Mouse (Mus musculus) CH12.LX (cell line): ENCODE measurements around the gene Ddi2. TPM values are rescaled to one million over a fixed set of nuclear protein-coding genes. Genes with fewer than 3 reads are reported as not detected.

Experiments used
- DNase-seq: peaks from one replicate; pipeline ENCODE4 v3.0.0-alpha.2; 2013; ENCODE audit errors: extremely low read depth
- H3K27ac ChIP-seq: 2 replicates; pipeline ENCODE4 v1.5.1; 2012; ENCODE audit warnings: low read depth, mild to moderate bottlenecking, control low read depth, moderate library complexity; ENCODE audit not compliant: insufficient read depth
- H3K27me3 ChIP-seq: replicated peaks from 2 replicates; pipeline ENCODE3; 2012; ENCODE audit warnings: inconsistent platforms
- H3K36me3 ChIP-seq, 2 experiments: replicated peaks in 1 of 2; 2 replicates each; pipeline versions ENCODE3 to v1.6.1; 2012; ENCODE audit warnings: inconsistent platforms in 1 of 2, low read length in 1 of 2, mild to moderate bottlenecking in 1 of 2, mixed read lengths in 1 of 2, moderate library complexity in 1 of 2; ENCODE audit not compliant: control insufficient read depth in 1 of 2, insufficient read depth in 1 of 2
- H3K4me1 ChIP-seq, 2 experiments: 2 replicates each; pipeline ENCODE4 v1.6.1; 2012; ENCODE audit warnings: inconsistent platforms in 1 of 2, moderate library complexity in 1 of 2; ENCODE audit not compliant: insufficient read depth in 2 of 2, control insufficient read depth in 1 of 2
- H3K4me2 ChIP-seq: 2 replicates; pipeline ENCODE4 v1.6.1; 2012; ENCODE audit warnings: low read depth, mild to moderate bottlenecking, control low read depth; ENCODE audit not compliant: poor library complexity, insufficient read depth, severe bottlenecking
- H3K4me3 ChIP-seq, 3 experiments: fragments of 150-350 bp in 1 of 3; sonication (generic) in 1 of 3; replicated peaks in 1 of 3; 2 replicates each; pipeline versions ENCODE3 to v1.5.1; 2011 to 2012; ENCODE audit warnings: low read depth in 2 of 3, low read length in 2 of 3, mild to moderate bottlenecking in 2 of 3, moderate library complexity in 2 of 3, control low read depth in 1 of 3, improper control_type of control experiment in 1 of 3, inconsistent platforms in 1 of 3, mixed read lengths in 1 of 3; ENCODE audit not compliant: poor library complexity in 1 of 3
- H3K79me2 ChIP-seq: replicated peaks from 2 replicates; pipeline ENCODE4 v1.6.1; 2012; ENCODE audit warnings: mild to moderate bottlenecking, moderate library complexity; ENCODE audit not compliant: control insufficient read depth, poor library complexity, insufficient read depth, severe bottlenecking; ENCODE audit errors: extremely low read depth
- H3K9ac ChIP-seq: 2 replicates; pipeline ENCODE4 v1.6.1; 2012; ENCODE audit warnings: low read depth, mild to moderate bottlenecking, control low read depth, moderate library complexity; ENCODE audit not compliant: insufficient read depth
- H3K9me3 ChIP-seq: replicated peaks from 2 replicates; pipeline ENCODE3; 2012; ENCODE audit warnings: low read length, inconsistent platforms, mixed read lengths
- E2F4 ChIP-seq: IDR thresholded peaks from 2 replicates; pipeline ENCODE4 v1.6.1; 2011; ENCODE audit warnings: low read depth, low read length, improper control_type of control experiment; ENCODE audit not compliant: insufficient replicate concordance
- EP300 ChIP-seq: IDR thresholded peaks from 2 replicates; pipeline ENCODE4 v1.6.1; 2011; ENCODE audit warnings: low read length, improper control_type of control experiment
- GABPA ChIP-seq: IDR thresholded peaks from 2 replicates; pipeline ENCODE4 v1.6.1; 2012; ENCODE audit warnings: low read depth, low read length, improper control_type of control experiment, inconsistent platforms; ENCODE audit not compliant: insufficient replicate concordance
- IRF4 ChIP-seq: IDR thresholded peaks from 2 replicates; pipeline ENCODE4 v1.6.1; 2014; ENCODE audit warnings: low read depth, mild to moderate bottlenecking, inconsistent platforms, low read length, improper control_type of control experiment
- JUN ChIP-seq: IDR thresholded peaks from 2 replicates; pipeline ENCODE4 v1.6.1; 2011; ENCODE audit warnings: low read depth, mild to moderate bottlenecking, low read length, improper control_type of control experiment, moderate library complexity; ENCODE audit not compliant: insufficient read depth
- JUND ChIP-seq: conservative IDR thresholded peaks from 2 replicates; pipeline ENCODE4 v1.6.1; 2011; ENCODE audit warnings: low read depth, low read length, improper control_type of control experiment
- MAX ChIP-seq: IDR thresholded peaks from 2 replicates; pipeline ENCODE4 v1.6.1; 2011; ENCODE audit warnings: low read length, improper control_type of control experiment
- MYC ChIP-seq: IDR thresholded peaks from 2 replicates; pipeline ENCODE4 v1.6.1; 2011; ENCODE audit warnings: low read depth, mild to moderate bottlenecking, improper control_type of control experiment, low read length
- NRF1 ChIP-seq: IDR thresholded peaks from 2 replicates; pipeline ENCODE4 v1.6.1; 2014; ENCODE audit warnings: low read depth, mild to moderate bottlenecking, inconsistent platforms, low read length, improper control_type of control experiment, moderate library complexity
- PAX5 ChIP-seq: IDR thresholded peaks from 2 replicates; pipeline ENCODE4 v1.6.1; 2012; ENCODE audit warnings: low read length, inconsistent platforms, mixed read lengths
- RAD21 ChIP-seq: IDR thresholded peaks from 2 replicates; pipeline ENCODE4 v1.6.1; 2011; ENCODE audit warnings: low read depth, mild to moderate bottlenecking, low read length, improper control_type of control experiment, moderate library complexity
- RCOR1 ChIP-seq: conservative IDR thresholded peaks from 2 replicates; pipeline ENCODE4 v1.6.1; 2012; ENCODE audit warnings: low read depth, mild to moderate bottlenecking, inconsistent platforms, low read length, improper control_type of control experiment
- SMC3 ChIP-seq: IDR thresholded peaks from 2 replicates; pipeline ENCODE4 v1.6.1; 2011; ENCODE audit warnings: low read depth, low read length, improper control_type of control experiment
- TCF12 ChIP-seq: IDR thresholded peaks from 2 replicates; pipeline ENCODE4 v1.6.1; 2014; ENCODE audit warnings: low read depth, mild to moderate bottlenecking, inconsistent platforms, low read length, improper control_type of control experiment
- UBTF ChIP-seq: IDR thresholded peaks from 2 replicates; pipeline ENCODE4 v1.6.1; 2012; ENCODE audit warnings: low read depth, mild to moderate bottlenecking, inconsistent platforms, low read length, improper control_type of control experiment, moderate library complexity
- USF2 ChIP-seq: conservative IDR thresholded peaks from 2 replicates; pipeline ENCODE4 v1.6.1; 2011; ENCODE audit warnings: low read depth, low read length, improper control_type of control experiment
- ZKSCAN1 ChIP-seq: IDR thresholded peaks from 2 replicates; pipeline ENCODE4 v1.6.1; 2012; ENCODE audit warnings: low read depth, inconsistent platforms, low read length, improper control_type of control experiment, borderline replicate concordance
- ZNF384 ChIP-seq: IDR thresholded peaks from 2 replicates; pipeline ENCODE4 v1.6.1; 2012; ENCODE audit warnings: low read depth, low read length, improper control_type of control experiment, inconsistent platforms
- dilution Hi-C: fragments of 300-500 bp; cut with MboI; formaldehyde crosslinking; loops from 2 replicates; pipeline ENCODE4 v1.14.3; 2020; ENCODE audit warnings: low sequenced_read_pairs; ENCODE audit not compliant: extremely low pct_unique_long_range_greater_than_20kb, extremely low pct_ligation_motif_present
- in situ Hi-C: fragments of 300-500 bp; cut with MboI; formaldehyde crosslinking; loops from 3 replicates; pipeline ENCODE4 v1.14.3; 2019; ENCODE audit warnings: low sequenced_read_pairs, low pct_ligation_motif_present, low pct_unique_long_range_greater_than_20kb, mixed read lengths
- polyA plus RNA-seq: library from polyadenylated mRNA; unstranded; fragments of >175 nt; gene quantifications from 2 replicates; pipeline ENCODE4 v1.2.1, GENCODE M21; 2012; ENCODE audit warnings: low read depth; ENCODE audit not compliant: insufficient read length
- total RNA-seq, 2 experiments: library from RNA; depleted of rRNA; stranded (reverse); fragments of 300-350 nt in 1 of 2; fragments of >200 nt in 1 of 2; gene quantifications; 2 replicates each; pipeline ENCODE4 v1.2.3; 2012 to 2014

The Ddi2 gene
- total and polyA plus RNA-seq, 3 experiments: 18.0 to 37.3 (median 19.9) TPM

GRCm38 (mm10) chr4:141731766-141732165 is 8.5 kb upstream of the Ddi2 start:
- TF ChIP-seq IRF4: no peak
- TF ChIP-seq E2F4: no peak
- Histone ChIP-seq H3K9ac (no peak overlapping the region), H3K4me3 (no peak overlapping the region), H3K36me3 (no peaks in the 10 kb centered on the region), H3K27ac (no peak overlapping the region), H3K27me3 (peaks cover 8% of the 10 kb centered on the region), H3K9me3 (no peaks in the 10 kb centered on the region), H3K79me2 (no peaks in the 10 kb centered on the region), H3K4me1 (peaks cover 0 to 8% of the 10 kb centered on the region in 2 experiments; a peak in 2 of 4 replicates), H3K4me2 (no peak overlapping the region)
- in situ Hi-C loops: no loop called here
- dilution Hi-C loops: no loop called here
- DNase-seq: no peak

- H3K4me1 ChIP-seq: peaks cover 0 to 8% of the 10 kb centered on the region in 2 experiments; a peak in 2 of 4 replicates
- H3K27ac ChIP-seq: no peak overlapping the region
- H3K27me3 ChIP-seq: peaks cover 9% of the 10 kb centered on the region
- H3K9ac ChIP-seq: no peak overlapping the region
- dilution Hi-C loops (no loop called here), in situ Hi-C loops (no loop called here)
- H3K79me2 ChIP-seq: no peaks in the 10 kb centered on the region
- H3K9me3 ChIP-seq: no peaks in the 10 kb centered on the region
- DNase-seq: no peak
- H3K4me3 ChIP-seq: no peak overlapping the region
- no peaks in the 10 kb centered on the region for H3K36me3 ChIP-seq
- TF ChIP-seq EP300: no peak
- TF ChIP-seq MAX: no peak
- no peak for TF ChIP-seq GABPA
- TF ChIP-seq PAX5: no peak
- no peak for TF ChIP-seq JUN
- TF ChIP-seq USF2: no peak
- TF ChIP-seq ZNF384: no peak
- TF ChIP-seq E2F4: no peak
- TF ChIP-seq MYC: no peak
- no peak for TF ChIP-seq RAD21
- TF ChIP-seq NRF1: no peak
- TF ChIP-seq TCF12: no peak
- no peak for TF ChIP-seq ZKSCAN1
- no peak for TF ChIP-seq RCOR1
- no peak for TF ChIP-seq IRF4
- no peak for TF ChIP-seq UBTF
- no peak for TF ChIP-seq JUND
- no peak for TF ChIP-seq SMC3
- H3K4me2 ChIP-seq: no peak overlapping the region
Observed at GRCm38 (mm10) chr4:141730401-141730800, 7.2 kb upstream of the Ddi2 start.
